Mouse (Mus musculus) embryonic fibroblast, embryonic 13.5 days (primary cell): Measurements from ENCODE around the gene Polrmt.

ENCODE experiments used
- CTCF ChIP-seq: IDR thresholded peaks from 2 replicates; pipeline ENCODE4 v1.5.1; 2011; ENCODE audit warnings: mild to moderate bottlenecking, control low read depth, low read length, moderate library complexity, borderline replicate concordance; ENCODE audit not compliant: insufficient read depth
- POLR2A ChIP-seq: IDR thresholded peaks from 2 replicates; pipeline ENCODE4 v1.6.1; 2011; ENCODE audit warnings: low read depth, mild to moderate bottlenecking, control low read depth, low read length, moderate library complexity

DNA sequence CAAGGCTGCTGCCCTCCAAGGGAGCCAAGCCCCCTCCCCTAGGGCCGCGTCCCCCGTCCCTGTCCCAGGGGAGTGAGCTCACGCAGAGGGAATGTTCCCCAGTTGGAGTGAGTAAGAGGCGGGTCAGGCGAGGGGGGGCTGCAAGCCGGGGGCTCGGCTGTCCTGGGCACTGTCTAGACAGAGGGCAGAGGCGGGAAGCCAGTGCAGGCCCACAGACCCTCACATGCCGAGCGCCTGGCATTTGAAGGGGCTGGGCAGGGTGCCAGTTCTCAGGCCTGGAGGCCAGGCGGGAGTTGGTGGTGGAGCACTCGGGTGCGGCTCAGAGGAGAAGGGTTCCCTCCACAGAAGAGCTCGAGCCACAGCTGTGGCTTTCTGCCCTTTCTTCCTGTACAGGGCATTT, 31.6 kb upstream of the Polrmt start:
- TF ChIP-seq CTCF (no peak), POLR2A (no peak)
